Mouse (Mus musculus) limb, embryonic 15.5 days (tissue): ENCODE measurements at regions not wholly inside any gene's neighbourhood (a gene's known extent, or its start where the extent isn't known, plus 50 kb on each side); places are given as distances from the start of the nearest gene placed in this dataset.

Experiments used
- ATAC-seq: fragments of 200-750 bp; cut with Nextera tagmentation; 2 replicates; pipeline ENCODE4 v1.8.0; 2017; ENCODE audit warnings: low read depth, moderate TSS enrichment; ENCODE audit not compliant: insufficient number of reproducible peaks, low FRiP score, low TSS enrichment
- H3K27ac ChIP-seq: fragments of 300-500 bp; sonication (generic); 2 replicates; pipeline ENCODE4 v1.5.1; 2015; ENCODE audit warnings: moderate library complexity, mild to moderate bottlenecking, inconsistent platforms
- H3K27me3 ChIP-seq: fragments of 300-500 bp; sonication (generic); 2 replicates; pipeline ENCODE4 v1.6.1; 2015; ENCODE audit warnings: inconsistent platforms
- H3K36me3 ChIP-seq: fragments of 300-500 bp; sonication (generic); 2 replicates; pipeline ENCODE4 v1.6.1; 2015; ENCODE audit warnings: inconsistent platforms
- H3K4me1 ChIP-seq: fragments of 300-500 bp; sonication (generic); 2 replicates; pipeline ENCODE4 v1.6.1; 2015; ENCODE audit warnings: inconsistent platforms
- H3K4me2 ChIP-seq: fragments of 300-500 bp; sonication (generic); 2 replicates; pipeline ENCODE4 v1.6.1; 2015; ENCODE audit warnings: mild to moderate bottlenecking, inconsistent platforms
- H3K4me3 ChIP-seq: fragments of 300-500 bp; sonication (generic); 2 replicates; pipeline ENCODE4 v1.5.1; 2015; ENCODE audit warnings: mild to moderate bottlenecking, inconsistent platforms
- H3K9ac ChIP-seq: fragments of 300-500 bp; sonication (generic); 2 replicates; pipeline ENCODE4 v1.6.1; 2015; ENCODE audit warnings: inconsistent platforms
- H3K9me3 ChIP-seq: fragments of 300-500 bp; sonication (generic); 2 replicates; pipeline ENCODE4 v1.6.1; 2016; ENCODE audit warnings: inconsistent platforms
- WGBS: fragments of 180-500 bp; shearing (Covaris S2); methylation state at CpG from one replicate; pipeline ENCODE4 v1.1.7; 2015; 5-methylcytosine and 5-hydroxymethylcytosine counted together

- Histone ChIP-seq H3K27ac (peak overlapping the region; percentile 67), H3K4me3 (no peak overlapping the region), H3K9ac (no peak overlapping the region), H3K27me3 (no peaks in the 10 kb centered on the region), H3K36me3 (no peaks in the 10 kb centered on the region), H3K4me2 (no peak overlapping the region), H3K9me3 (no peaks in the 10 kb centered on the region), H3K4me1 (peaks cover 11% of the 10 kb centered on the region)
- WGBS, result 38% methylated on average over 11 of the region's 11 CpGs
- ATAC-seq, result no peak
Measured at GRCm38 (mm10) chr2:179379691-179380443, 62.4 kb upstream of the Cdh4 start.

DNA sequence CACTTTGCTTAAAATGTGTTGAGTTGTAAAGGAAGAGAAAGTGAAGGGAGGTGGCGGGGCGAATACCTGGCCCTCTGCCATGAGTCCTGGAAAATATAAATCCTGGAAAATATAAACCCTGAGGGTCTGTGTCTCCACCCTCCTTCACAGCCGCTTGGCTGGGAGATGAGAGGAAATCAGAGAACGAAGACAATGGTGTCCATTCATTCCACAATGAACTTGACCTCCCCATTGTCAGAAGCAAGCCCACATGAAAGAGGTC, 61.9 kb upstream of the Cdh4 start:
- Histone ChIP-seq H3K27me3 (no peaks in the 10 kb centered on the region), H3K4me1 (peaks cover 11% of the 10 kb centered on the region), H3K9ac (no peak overlapping the region), H3K36me3 (no peaks in the 10 kb centered on the region), H3K9me3 (no peaks in the 10 kb centered on the region), H3K27ac (0 out of 2 replicates have a peak overlapping the region, but pooled peaks have one; percentile 11), H3K4me2 (no peak overlapping the region), H3K4me3 (no peak overlapping the region)
- WGBS, result 17% methylated on average over 4 of the region's 4 CpGs
- no peak for ATAC-seq

DNA sequence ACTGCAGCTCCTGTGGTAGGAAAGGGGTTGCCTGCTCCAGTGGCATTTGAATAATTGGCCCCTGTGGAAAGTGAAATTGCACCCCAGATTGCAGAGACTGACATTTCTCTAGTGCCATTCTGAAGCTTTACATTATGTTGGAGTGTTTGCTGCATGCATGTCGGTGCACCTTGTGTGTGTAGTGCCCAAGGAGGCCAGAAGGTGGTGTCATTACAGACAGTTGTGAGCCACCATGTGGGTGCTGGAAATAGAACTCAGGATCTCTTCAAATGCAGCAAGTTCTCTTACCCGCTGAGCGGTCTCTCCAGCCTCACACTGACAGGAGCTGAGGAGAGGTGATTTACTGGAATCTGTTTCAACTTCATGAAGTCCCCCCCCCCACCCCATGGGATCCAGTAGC, 60.3 kb upstream of the Cdh4 start:
- WGBS, result 94% methylated on average over 3 of the region's 3 CpGs

GRCm38 (mm10) chr2:179382594-179382993, 59.6 kb upstream of the Cdh4 start:
- Histone ChIP-seq H3K4me3 (no peak overlapping the region), H3K27ac (no peak overlapping the region), H3K4me1 (peaks cover 11% of the 10 kb centered on the region), H3K4me2 (no peak overlapping the region), H3K9me3 (no peaks in the 10 kb centered on the region), H3K36me3 (no peaks in the 10 kb centered on the region), H3K9ac (no peak overlapping the region), H3K27me3 (no peaks in the 10 kb centered on the region)
- 87% methylated on average over 9 of the region's 9 CpGs for WGBS
- ATAC-seq, result no peak

More for the DNA sequence above, 60.3 kb upstream of the Cdh4 start:
- no peak overlapping the region for H3K4me3 ChIP-seq
- H3K36me3 ChIP-seq, result no peaks in the 10 kb centered on the region
- H3K4me1 ChIP-seq, result peaks cover 11% of the 10 kb centered on the region
- no peak overlapping the region for H3K4me2 ChIP-seq
- H3K9ac ChIP-seq, result no peak overlapping the region
- no peak for ATAC-seq
- no peak overlapping the region for H3K27ac ChIP-seq
- H3K27me3 ChIP-seq, result no peaks in the 10 kb centered on the region
- H3K9me3 ChIP-seq, result no peaks in the 10 kb centered on the region

GRCm38 (mm10) chr2:179386871-179387270, 55.4 kb upstream of the Cdh4 start:
- Histone ChIP-seq H3K4me3 (no peak overlapping the region), H3K36me3 (no peaks in the 10 kb centered on the region), H3K27ac (no peak overlapping the region), H3K4me1 (peaks cover 4% of the 10 kb centered on the region; the same call in 1 of the 2 replicates), H3K9me3 (no peaks in the 10 kb centered on the region), H3K27me3 (no peaks in the 10 kb centered on the region), H3K9ac (no peak overlapping the region), H3K4me2 (no peak overlapping the region)
- ATAC-seq, result no peak
- WGBS, result 80% methylated on average over 6 of the region's 6 CpGs

GRCm38 (mm10) chr2:179390486-179390885, 51.7 kb upstream of the Cdh4 start:
- ATAC-seq, result peak; percentile 21; the same call in 1 of the 2 replicates
- no peak overlapping the region for H3K9ac ChIP-seq
- no peaks in the 10 kb centered on the region for H3K27me3 ChIP-seq
- no peak overlapping the region for H3K4me2 ChIP-seq
- peaks cover 6% of the 10 kb centered on the region; the same call in 1 of the 2 replicates for H3K4me1 ChIP-seq
- no peaks in the 10 kb centered on the region for H3K9me3 ChIP-seq
- H3K4me3 ChIP-seq, result no peak overlapping the region
- H3K36me3 ChIP-seq, result no peaks in the 10 kb centered on the region
- 0 out of 2 replicates have a peak overlapping the region, but pooled peaks have one; percentile 27 for H3K27ac ChIP-seq
- WGBS, result 42% methylated on average over 4 of the region's 4 CpGs

- H3K4me1 ChIP-seq, result peaks cover 7% of the 10 kb centered on the region; the same call in 1 of the 2 replicates
- 0 out of 2 replicates have a peak overlapping the region, but pooled peaks have one; percentile 27 for H3K27ac ChIP-seq
- H3K27me3 ChIP-seq, result no peaks in the 10 kb centered on the region
- no peak overlapping the region for H3K4me3 ChIP-seq
- peak; percentile 33; the same call in 1 of the 2 replicates for ATAC-seq
- H3K36me3 ChIP-seq, result no peaks in the 10 kb centered on the region
- no peaks in the 10 kb centered on the region for H3K9me3 ChIP-seq
- 48% methylated on average over 11 of the region's 11 CpGs for WGBS
- H3K9ac ChIP-seq, result no peak overlapping the region
- no peak overlapping the region for H3K4me2 ChIP-seq
Measured at GRCm38 (mm10) chr2:179390924-179391461, 51.2 kb upstream of the Cdh4 start.
